Mouse (Mus musculus) cerebellum, adult 2 months (tissue): ENCODE data around the gene Ilkap.

Source experiments
- CTCF ChIP-seq: fragments of 200-500 bp; IDR thresholded peaks from 2 replicates; pipeline ENCODE4 v1.5.1; 2011; ENCODE audit warnings: low read depth, mild to moderate bottlenecking, control low read depth, low read length, moderate library complexity, borderline replicate concordance; ENCODE audit not compliant: insufficient read depth
- POLR2A ChIP-seq: fragments of 200-500 bp; IDR thresholded peaks from 2 replicates; pipeline ENCODE4 v1.6.1; 2011; ENCODE audit warnings: low read length, control low read depth, borderline replicate concordance; ENCODE audit not compliant: insufficient read depth

- TF ChIP-seq CTCF = no peak
- TF ChIP-seq POLR2A = no peak
Observed at GRCm38 (mm10) chr1:91442350-91442990, 43.9 kb upstream of the Ilkap start.
